Mouse (Mus musculus): Measurements from ENCODE around the gene Pofut2. TPM values are rescaled to one million over a fixed set of nuclear protein-coding genes. Genes with fewer than 3 reads are reported as not detected.
A peak's percentile ranks its signal among the peaks of the same experiment; 100 is the strongest.

The Pofut2 gene
- polyA plus RNA-seq, 1 experiment from 2014 or later = 108 TPM

- 0 out of 2 replicates have a peak, but pooled peaks cover 3% of the 10 kb centered on the region for H3K9me3 ChIP-seq (replicated peaks; ENCODE audit: control insufficient read depth, low read length)
- no peaks in the 10 kb centered on the region for H3K36me3 ChIP-seq (ENCODE audit: control insufficient read depth, insufficient read depth)
- H3K27me3 ChIP-seq (ENCODE audit: control insufficient read depth, insufficient read depth, low read length) = no peaks in the 10 kb centered on the region
- H3K27ac ChIP-seq (ENCODE audit: low read length) = peak overlapping the region; percentile 37; the same call in 1 of the 2 replicates
- H3K9ac ChIP-seq (ENCODE audit: low read length) = no peak overlapping the region
- H3K4me3 ChIP-seq (ENCODE audit: low read length) = no peak overlapping the region
- ATAC-seq (replicated peaks; ENCODE audit: extremely low read depth, insufficient read depth, low FRiP score) = no peak
- no peak overlapping the region for H3K4me2 ChIP-seq (ENCODE audit: low read depth, low read length)
- peaks cover 21% of the 10 kb centered on the region for H3K4me1 ChIP-seq (ENCODE audit: control insufficient read depth, insufficient read depth, low read length)
- WGBS = 75% methylated on average over 2 of the region's 2 CpGs
Measured at GRCm38 (mm10) chr10:77216313-77216712, 42.7 kb upstream of the Pofut2 start.

GRCm38 (mm10) chr10:77217155-77217731, 41.8 kb upstream of the Pofut2 start:
- no peaks in the 10 kb centered on the region for H3K36me3 ChIP-seq (ENCODE audit: control insufficient read depth, insufficient read depth)
- 34% methylated on average over 6 of the region's 6 CpGs for WGBS
- H3K27ac ChIP-seq (ENCODE audit: low read length) = no peak overlapping the region; the same call in 1 of the 2 replicates
- no peak overlapping the region for H3K4me2 ChIP-seq (ENCODE audit: low read depth, low read length)
- no peak overlapping the region for H3K4me3 ChIP-seq (ENCODE audit: low read length)
- no peaks in the 10 kb centered on the region for H3K27me3 ChIP-seq (ENCODE audit: control insufficient read depth, insufficient read depth, low read length)
- peaks cover 25% of the 10 kb centered on the region for H3K4me1 ChIP-seq (ENCODE audit: control insufficient read depth, insufficient read depth, low read length)
- no peak overlapping the region for H3K9ac ChIP-seq (ENCODE audit: low read length)
- no peak for ATAC-seq (replicated peaks; ENCODE audit: extremely low read depth, insufficient read depth, low FRiP score)
- 0 out of 2 replicates have a peak, but pooled peaks cover 3% of the 10 kb centered on the region for H3K9me3 ChIP-seq (replicated peaks; ENCODE audit: control insufficient read depth, low read length)

- 0 out of 2 replicates have a peak, but pooled peaks cover 3% of the 10 kb centered on the region for H3K9me3 ChIP-seq (replicated peaks; ENCODE audit: control insufficient read depth, low read length)
- no peak overlapping the region for H3K4me3 ChIP-seq (ENCODE audit: low read length)
- WGBS = 81% methylated on average over 4 of the region's 4 CpGs
- no peak overlapping the region for H3K27ac ChIP-seq (ENCODE audit: low read length)
- no peak overlapping the region for H3K9ac ChIP-seq (ENCODE audit: low read length)
- H3K4me2 ChIP-seq (ENCODE audit: low read depth, low read length) = no peak overlapping the region
- H3K27me3 ChIP-seq (ENCODE audit: control insufficient read depth, insufficient read depth, low read length) = no peaks in the 10 kb centered on the region
- H3K4me1 ChIP-seq (ENCODE audit: control insufficient read depth, insufficient read depth, low read length) = peaks cover 25% of the 10 kb centered on the region
- no peak for ATAC-seq (replicated peaks; ENCODE audit: extremely low read depth, insufficient read depth, low FRiP score)
- no peaks in the 10 kb centered on the region for H3K36me3 ChIP-seq (ENCODE audit: control insufficient read depth, insufficient read depth)
Measured at GRCm38 (mm10) chr10:77218059-77218458, 41.0 kb upstream of the Pofut2 start.

- no peaks in the 10 kb centered on the region for H3K36me3 ChIP-seq (ENCODE audit: control insufficient read depth, insufficient read depth)
- H3K4me1 ChIP-seq (ENCODE audit: control insufficient read depth, insufficient read depth, low read length) = peaks cover 22% of the 10 kb centered on the region
- H3K27ac ChIP-seq (ENCODE audit: low read length) = no peak overlapping the region
- H3K9me3 ChIP-seq (replicated peaks; ENCODE audit: control insufficient read depth, low read length) = no peaks in the 10 kb centered on the region
- WGBS = 60% methylated on average over 12 of the region's 12 CpGs
- H3K4me3 ChIP-seq (ENCODE audit: low read length) = no peak overlapping the region
- no peak for ATAC-seq (replicated peaks; ENCODE audit: extremely low read depth, insufficient read depth, low FRiP score)
- H3K27me3 ChIP-seq (ENCODE audit: control insufficient read depth, insufficient read depth, low read length) = no peaks in the 10 kb centered on the region; the same call in 1 of the 2 replicates
- no peak overlapping the region for H3K4me2 ChIP-seq (ENCODE audit: low read depth, low read length)
- no peak overlapping the region for H3K9ac ChIP-seq (ENCODE audit: low read length)
Measured at GRCm38 (mm10) chr10:77219411-77220025, 39.5 kb upstream of the Pofut2 start.

- peak overlapping the region; percentile 20; the same call in 1 of the 2 replicates for H3K4me2 ChIP-seq (ENCODE audit: low read depth, low read length)
- H3K36me3 ChIP-seq (ENCODE audit: control insufficient read depth, insufficient read depth) = no peaks in the 10 kb centered on the region
- no peak overlapping the region for H3K4me3 ChIP-seq (ENCODE audit: low read length)
- H3K27ac ChIP-seq (ENCODE audit: low read length) = peak overlapping the region; percentile 71
- H3K27me3 ChIP-seq (ENCODE audit: control insufficient read depth, insufficient read depth, low read length) = no peaks in the 10 kb centered on the region; the same call in 1 of the 2 replicates
- 4% methylated on average over 11 of the region's 11 CpGs for WGBS
- no peaks in the 10 kb centered on the region for H3K9me3 ChIP-seq (replicated peaks; ENCODE audit: control insufficient read depth, low read length)
- H3K4me1 ChIP-seq (ENCODE audit: control insufficient read depth, insufficient read depth, low read length) = peaks cover 21% of the 10 kb centered on the region
- peak; percentile 78 for ATAC-seq (replicated peaks; ENCODE audit: extremely low read depth, insufficient read depth, low FRiP score)
- H3K9ac ChIP-seq (ENCODE audit: low read length) = no peak overlapping the region
Measured at GRCm38 (mm10) chr10:77221108-77221507, 37.9 kb upstream of the Pofut2 start.

GRCm38 (mm10) chr10:77222963-77223552, 36.0 kb upstream of the Pofut2 start:
- Histone ChIP-seq H3K4me1 (ENCODE audit: control insufficient read depth, insufficient read depth, low read length) (peaks cover 21% of the 10 kb centered on the region), H3K9me3 (replicated peaks; ENCODE audit: control insufficient read depth, low read length) (no peaks in the 10 kb centered on the region), H3K36me3 (ENCODE audit: control insufficient read depth, insufficient read depth) (no peaks in the 10 kb centered on the region), H3K27me3 (ENCODE audit: control insufficient read depth, insufficient read depth, low read length) (no peaks in the 10 kb centered on the region; the same call in 1 of the 2 replicates), H3K27ac (ENCODE audit: low read length) (no peak overlapping the region), H3K4me3 (ENCODE audit: low read length) (no peak overlapping the region), H3K4me2 (ENCODE audit: low read depth, low read length) (no peak overlapping the region), H3K9ac (ENCODE audit: low read length) (no peak overlapping the region)
- ATAC-seq (replicated peaks; ENCODE audit: extremely low read depth, insufficient read depth, low FRiP score) = no peak
- 85% methylated on average over 11 of the region's 11 CpGs for WGBS

GRCm38 (mm10) chr10:77224390-77224789, 34.6 kb upstream of the Pofut2 start:
- H3K9ac ChIP-seq (ENCODE audit: low read length) = no peak overlapping the region
- no peaks in the 10 kb centered on the region for H3K36me3 ChIP-seq (ENCODE audit: control insufficient read depth, insufficient read depth)
- no peak overlapping the region for H3K4me3 ChIP-seq (ENCODE audit: low read length)
- no peaks in the 10 kb centered on the region for H3K9me3 ChIP-seq (replicated peaks; ENCODE audit: control insufficient read depth, low read length)
- no peak overlapping the region for H3K4me2 ChIP-seq (ENCODE audit: low read depth, low read length)
- H3K27ac ChIP-seq (ENCODE audit: low read length) = no peak overlapping the region
- WGBS = 90% methylated on average over 4 of the region's 4 CpGs
- no peaks in the 10 kb centered on the region; the same call in 1 of the 2 replicates for H3K27me3 ChIP-seq (ENCODE audit: control insufficient read depth, insufficient read depth, low read length)
- no peak for ATAC-seq (replicated peaks; ENCODE audit: extremely low read depth, insufficient read depth, low FRiP score)
- peaks cover 30% of the 10 kb centered on the region for H3K4me1 ChIP-seq (ENCODE audit: control insufficient read depth, insufficient read depth, low read length)

GRCm38 (mm10) chr10:77225414-77225813, 33.6 kb upstream of the Pofut2 start:
- ATAC-seq (replicated peaks; ENCODE audit: extremely low read depth, insufficient read depth, low FRiP score) = peak; percentile 30; the same call in 1 of the 2 replicates
- Histone ChIP-seq H3K4me3 (ENCODE audit: low read length) (no peak overlapping the region), H3K27ac (ENCODE audit: low read length) (no peak overlapping the region), H3K4me1 (ENCODE audit: control insufficient read depth, insufficient read depth, low read length) (peaks cover 39% of the 10 kb centered on the region), H3K27me3 (ENCODE audit: control insufficient read depth, insufficient read depth, low read length) (no peaks in the 10 kb centered on the region; the same call in 1 of the 2 replicates), H3K36me3 (ENCODE audit: control insufficient read depth, insufficient read depth) (no peaks in the 10 kb centered on the region), H3K9me3 (replicated peaks; ENCODE audit: control insufficient read depth, low read length) (no peaks in the 10 kb centered on the region), H3K4me2 (ENCODE audit: low read depth, low read length) (no peak overlapping the region), H3K9ac (ENCODE audit: low read length) (no peak overlapping the region)
- 25% methylated on average over 9 of the region's 9 CpGs for WGBS
